Mouse (Mus musculus) lung, adult 18-20 months (tissue): ENCODE measurements around the gene Mycn.

Experiments
- DNase-seq, 2 experiments: peaks; one replicate each; pipeline ENCODE4 v3.0.0; 2022; ENCODE audit warnings: mixed read lengths in 2 of 2

Gene Mycn

DNA sequence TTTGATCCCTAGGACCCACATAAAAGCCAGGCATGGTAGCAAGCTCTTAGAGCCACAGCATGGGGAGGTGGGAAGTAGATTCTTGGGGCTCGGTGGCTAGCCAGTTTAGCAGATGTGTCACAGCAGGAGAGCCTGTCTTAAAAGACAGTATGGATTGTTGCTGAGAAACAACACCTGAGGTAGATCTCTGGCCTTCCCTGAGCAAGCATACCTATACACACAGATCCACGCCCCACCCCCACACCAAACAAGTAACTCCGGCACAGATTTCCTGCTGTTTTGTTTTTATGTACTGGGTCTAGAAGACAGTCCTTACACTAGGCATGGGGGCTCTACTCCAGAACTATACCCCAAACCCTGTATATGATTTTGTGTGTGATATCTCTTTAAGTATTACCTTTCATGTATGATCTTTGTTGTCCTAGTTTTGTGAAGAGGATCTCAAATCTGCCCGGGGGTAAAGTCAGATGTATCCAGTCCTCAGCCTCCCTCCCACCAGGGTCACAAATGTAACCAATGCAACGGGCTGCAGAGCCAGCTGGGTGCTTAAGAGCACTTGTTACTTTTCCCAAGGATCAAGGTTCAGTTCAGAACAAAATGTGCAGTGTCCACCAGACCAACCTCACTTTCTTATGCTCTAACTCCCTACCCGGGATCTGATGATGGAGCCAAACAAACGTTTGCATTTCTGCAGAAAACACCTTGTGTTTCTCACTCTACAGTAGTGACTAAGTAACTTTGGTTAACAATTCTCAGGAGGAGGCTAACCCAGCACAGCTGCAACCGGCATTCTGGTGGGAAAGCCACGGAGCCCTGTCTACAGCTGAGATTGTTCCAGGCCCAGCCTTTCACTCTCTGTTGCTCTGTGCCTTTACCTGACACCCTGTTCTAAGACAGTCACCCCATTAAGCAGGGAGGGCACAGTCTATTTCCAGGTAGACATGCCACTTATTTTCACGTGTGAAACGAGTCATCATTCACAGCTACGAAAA lies 21.3 kb downstream of the Mycn start:
- DNase-seq, result no peak

DNA sequence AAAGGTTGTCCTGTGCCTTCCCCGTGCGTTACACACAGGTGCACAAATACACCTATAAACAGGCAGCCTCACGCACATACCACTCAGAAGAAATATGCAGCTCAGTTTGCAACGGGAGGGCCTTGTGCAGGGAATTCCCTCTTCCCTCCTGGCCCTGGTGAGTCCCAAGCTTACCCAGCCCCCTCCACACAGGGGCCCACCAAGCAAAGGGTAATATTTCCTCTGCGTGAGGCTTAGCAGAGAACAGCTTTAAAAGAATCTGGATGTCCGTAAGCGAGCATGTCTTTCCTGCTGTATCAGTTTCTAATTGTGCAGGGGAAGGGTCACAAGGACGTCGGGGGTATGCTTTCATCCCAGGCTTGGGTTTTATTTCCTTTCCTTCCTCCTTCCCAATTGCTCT lies 25.4 kb downstream of the Mycn start:
- DNase-seq, result no peak

DNA sequence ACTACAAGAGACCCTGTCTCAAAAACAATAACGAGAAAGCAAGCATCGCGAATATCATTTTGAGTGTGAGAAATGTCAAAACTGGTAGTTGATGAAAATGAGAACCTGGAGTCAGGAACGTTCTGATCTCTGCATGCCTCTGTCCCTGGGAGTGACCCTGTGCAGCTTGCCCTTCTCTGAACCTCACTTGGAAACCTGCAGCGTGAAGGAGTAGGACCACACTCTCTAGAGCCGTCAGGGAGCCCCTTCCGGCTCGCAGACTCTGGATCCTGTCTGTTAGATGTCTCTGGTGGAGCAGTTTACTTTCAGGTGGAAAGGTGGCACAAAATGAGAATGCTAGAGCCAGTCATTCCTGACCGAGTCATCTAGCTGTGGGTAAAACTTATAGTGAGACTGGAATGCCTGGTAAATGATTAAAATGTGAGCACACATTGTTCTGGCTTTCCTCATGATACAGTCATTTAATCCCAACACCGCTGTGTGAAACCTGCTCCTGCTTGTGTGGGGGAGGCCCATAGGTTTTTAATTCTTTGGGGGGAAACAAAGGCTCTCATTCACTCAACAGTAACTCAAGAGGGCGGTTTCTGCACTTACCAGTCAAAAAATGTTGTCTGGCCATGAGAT lies 31.2 kb downstream of the Mycn start:
- DNase-seq, result no peak

DNA sequence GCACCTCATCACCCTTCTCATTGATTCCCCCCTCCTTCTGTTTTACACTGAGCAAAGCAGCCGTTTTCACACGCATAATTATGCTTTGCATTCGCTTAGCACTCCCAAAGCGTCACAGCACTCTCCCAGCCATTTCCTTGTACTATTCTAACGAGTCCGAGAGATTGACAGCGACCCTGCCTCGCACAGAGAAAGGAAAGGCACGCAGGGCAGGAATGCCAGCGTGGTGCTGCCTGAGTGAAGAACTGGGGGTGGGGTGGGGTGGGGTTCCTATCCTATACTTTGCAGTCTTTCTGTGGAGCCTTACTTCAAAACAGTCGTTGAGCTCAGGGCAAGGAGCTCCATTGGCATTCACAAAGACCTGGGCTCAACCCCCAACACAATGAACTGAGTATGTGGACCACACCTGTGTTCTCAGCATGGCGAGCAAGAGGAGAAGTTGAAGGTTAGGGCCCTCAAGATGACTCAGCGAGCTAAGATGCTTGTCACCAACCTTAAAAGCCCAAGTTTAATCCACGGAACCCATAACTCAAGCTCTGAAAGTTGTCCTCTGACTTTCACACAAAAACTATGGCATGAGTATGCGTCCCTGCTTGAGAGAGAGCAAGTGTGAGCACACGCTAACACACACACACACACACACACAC lies 32.0 kb downstream of the Mycn start:
- DNase-seq, result no peak

DNA sequence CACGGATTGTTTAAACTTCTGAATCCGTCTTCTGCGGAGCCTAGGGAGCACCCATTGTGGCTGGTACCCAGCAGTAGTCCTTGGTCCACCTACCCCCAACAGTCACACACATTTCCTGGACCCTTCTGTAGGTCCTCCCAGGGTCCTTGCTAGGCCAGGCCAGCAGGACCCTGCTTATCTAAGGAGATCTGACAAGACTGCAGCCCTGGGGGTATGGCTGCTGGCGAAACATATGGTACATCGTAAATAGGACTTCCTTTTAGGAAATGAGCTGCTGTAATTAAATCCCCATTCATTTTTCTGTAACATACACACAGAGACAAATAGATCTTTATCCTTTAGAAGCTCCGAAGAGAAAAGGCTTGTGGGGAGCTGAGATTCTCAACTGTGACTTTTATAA lies 34.9 kb downstream of the Mycn start:
- no peak for DNase-seq

DNA sequence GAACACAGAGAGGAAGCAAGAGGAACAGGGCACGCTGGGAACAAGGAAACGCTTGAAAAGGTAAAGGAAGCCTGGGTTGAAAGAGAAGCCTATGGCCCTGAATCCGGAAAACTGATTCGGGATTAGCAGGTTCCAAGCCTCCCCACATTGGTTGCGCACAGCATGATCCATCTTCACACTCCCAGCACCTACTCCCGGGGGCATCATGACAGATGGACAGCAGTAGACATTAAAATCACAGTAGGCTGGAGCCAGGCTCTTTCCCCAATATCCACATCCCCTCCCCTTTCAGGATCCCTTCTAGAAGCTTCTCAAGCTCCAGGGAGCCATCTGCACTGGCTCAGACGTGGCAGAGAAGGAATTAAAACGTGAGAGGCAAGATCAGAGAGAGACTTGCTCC lies 35.4 kb downstream of the Mycn start:
- DNase-seq, result no peak

DNA sequence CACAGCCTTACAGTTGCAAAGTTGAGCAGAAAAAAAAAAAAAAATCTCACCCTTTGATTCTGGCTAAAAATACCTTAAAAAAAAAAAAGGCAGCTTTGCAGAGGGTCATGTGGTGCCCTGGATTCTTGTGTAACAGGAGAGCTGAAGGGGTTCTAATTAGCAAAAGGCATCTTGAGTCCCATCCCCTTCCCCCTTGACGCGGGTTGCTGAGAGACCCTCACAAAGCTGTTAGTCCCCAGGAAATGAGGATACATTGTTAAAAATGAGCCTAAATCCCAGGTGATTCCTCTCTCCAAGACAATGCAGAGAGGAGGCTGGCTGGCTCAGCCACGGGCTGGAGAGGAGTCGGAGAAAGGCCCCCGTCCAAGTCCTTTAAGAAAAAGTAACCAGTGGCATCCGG lies 36.6 kb downstream of the Mycn start:
- DNase-seq, result no peak

DNA sequence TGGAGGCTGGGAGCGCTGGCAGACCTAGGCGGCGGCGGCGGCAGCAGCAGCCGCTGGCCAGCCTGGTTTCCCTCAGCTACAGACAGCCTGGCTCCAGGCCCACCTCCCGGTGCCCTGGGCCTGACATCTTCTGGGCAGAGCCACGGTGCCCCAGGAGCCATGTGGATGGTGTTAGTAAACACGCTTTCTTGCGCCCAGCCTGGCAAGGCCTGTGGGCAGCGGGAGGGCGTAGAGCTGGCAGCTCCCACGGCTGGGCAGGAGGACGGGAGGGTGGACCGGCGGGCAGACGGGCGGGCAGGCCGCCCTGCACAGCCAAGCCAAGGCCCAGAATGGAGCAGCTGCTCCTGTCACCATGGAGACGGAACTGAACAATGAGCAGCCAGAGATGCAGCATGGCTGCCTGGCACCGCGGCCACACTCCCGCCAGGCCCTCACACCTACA lies 37.2 kb downstream of the Mycn start:
- DNase-seq, result peak; percentile 37 to 38

DNA sequence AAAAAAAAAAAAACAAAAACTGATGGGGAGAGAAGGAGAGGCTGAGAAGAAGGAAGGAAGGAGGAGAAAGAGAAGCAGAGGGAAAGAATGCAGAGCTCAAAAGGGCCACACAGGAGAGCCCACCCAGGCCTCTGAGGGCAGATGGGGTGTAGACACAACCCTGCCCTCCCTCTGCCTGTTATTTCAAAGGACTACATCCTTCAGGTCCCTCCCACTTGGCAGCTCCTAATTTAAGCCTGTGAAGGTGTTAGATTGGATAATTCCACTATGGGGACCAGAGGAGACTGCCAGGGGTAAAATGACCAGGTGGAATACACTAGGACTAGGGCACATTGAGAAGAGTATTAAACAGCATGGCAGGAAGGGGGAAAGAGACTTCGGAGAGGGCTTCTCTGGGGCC lies 37.6 kb downstream of the Mycn start:
- no peak for DNase-seq

DNA sequence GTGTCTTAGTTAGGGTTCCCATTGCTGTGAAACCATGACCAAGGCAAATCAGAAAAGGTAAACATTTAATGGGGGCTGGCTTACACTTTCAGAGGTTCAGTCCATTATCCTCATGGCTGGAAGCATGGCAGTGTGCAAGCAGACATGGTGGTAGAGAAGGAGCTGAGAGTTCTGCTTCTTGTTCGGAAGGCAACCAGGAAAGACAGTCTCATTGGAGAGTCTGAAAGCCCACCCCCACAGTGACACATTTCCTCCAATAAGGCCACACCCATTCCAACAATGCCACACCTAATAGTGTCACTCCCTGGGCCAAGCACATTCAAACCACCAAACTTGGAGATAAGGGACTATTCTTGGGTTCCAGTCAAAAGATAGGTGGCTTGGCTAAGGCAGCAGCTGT lies 39.3 kb downstream of the Mycn start:
- no peak for DNase-seq

DNA sequence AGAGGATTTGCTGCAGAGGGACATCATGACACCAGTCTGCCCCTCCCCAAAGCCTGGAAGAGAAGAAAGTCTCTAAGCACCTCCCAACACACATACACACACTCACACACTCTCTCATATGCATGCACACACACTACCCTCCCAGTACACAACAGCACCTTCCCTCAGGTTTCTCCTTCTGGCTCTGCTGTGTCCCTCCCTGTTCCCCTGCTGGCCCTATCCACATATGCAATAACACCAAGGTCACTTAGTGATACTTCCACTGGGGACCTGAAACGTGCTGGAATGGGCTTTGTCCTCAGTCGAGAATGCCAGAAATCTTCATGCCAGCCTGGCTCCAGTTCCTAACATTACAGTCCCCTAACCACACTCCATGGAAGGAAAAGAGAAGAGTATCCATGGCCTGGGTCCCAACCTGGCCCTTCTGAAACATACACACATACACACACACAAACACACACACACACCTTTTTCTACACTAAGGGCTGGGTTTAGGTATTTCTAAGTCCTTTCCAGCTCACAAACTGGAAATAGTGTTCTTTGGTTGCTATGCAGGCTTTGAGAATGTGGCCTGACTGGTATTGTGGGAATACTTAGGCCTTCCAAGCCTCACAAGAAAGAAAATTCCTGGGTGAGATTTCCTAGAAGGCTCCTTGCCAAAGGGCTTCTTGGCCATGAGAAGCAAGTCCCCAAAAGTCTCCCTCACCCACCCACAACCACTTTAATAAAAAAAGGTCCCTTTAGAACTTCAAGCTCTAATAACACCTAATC lies 43.2 kb downstream of the Mycn start:
- no peak for DNase-seq

DNA sequence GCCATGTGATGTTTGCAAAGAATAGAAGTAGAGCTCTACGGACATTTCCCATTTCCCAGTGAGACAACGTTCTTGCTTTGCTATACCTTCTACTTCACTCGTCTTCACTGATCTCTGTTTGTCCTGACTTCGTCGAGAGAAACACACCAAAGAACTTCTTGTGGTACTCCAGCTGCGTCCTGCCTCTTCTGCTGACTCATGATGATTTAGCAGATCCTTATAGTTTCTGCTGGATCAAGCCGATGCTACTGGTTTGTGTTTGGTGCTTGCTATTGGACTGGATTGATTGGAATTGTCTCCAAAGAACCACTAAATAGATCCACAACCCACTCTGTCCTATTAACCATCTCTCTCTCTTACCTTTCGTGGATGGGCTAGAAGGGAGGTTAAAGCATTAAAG lies 47.7 kb downstream of the Mycn start:
- no peak for DNase-seq

DNA sequence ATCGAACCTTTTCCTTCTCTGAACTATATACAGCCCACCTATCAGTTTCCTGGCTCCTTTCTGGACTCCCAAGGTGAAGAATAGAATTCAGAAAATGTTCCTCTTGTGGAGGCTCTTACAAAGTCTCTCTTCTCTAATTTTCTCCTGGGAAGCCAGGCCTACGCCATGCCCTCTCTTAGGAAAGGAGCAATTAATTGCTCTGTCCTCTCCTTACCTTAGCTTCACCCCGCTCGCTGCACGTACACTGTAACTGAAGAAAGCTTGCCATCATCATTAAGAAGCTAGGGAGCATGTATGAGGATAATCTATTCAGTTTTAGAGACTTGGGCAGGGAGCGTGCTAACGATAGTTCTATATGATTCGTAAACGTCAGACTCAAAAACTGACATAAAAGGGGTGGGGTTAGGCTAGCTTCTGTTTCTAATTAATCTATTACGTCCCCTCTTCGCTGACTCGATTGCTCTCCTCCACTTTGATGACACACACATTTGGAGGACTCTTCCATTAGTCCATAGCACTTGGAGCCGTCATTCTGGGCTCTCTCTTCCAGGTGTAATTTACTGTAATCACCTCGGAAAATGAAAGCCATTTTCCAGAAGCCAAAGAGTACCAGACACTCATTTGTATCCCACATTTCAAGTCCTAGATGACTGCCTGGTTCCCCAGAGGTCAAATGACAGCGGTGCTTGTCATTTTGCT lies 55.4 kb downstream of the Mycn start:
- DNase-seq, result no peak
